ENCODE assay signal across 8 mouse cellular contexts in genomic region chr2:3284473-3285180, GRCm38 (mm10). TPM values are rescaled to one million over a fixed set of nuclear protein-coding genes. Genes with fewer than 3 reads are reported as not detected.
A peak's percentile ranks its signal among the peaks of the same experiment; 100 is the strongest.
DNase-seq lines count a peak whose midpoint lies in the region; ATAC-seq and TF ChIP-seq lines count a peak whose summit lies in the region.

No protein-coding gene starts in this region.

- DNase-seq in adrenal gland, adult 8-10 months: peak; percentile 64
- peak; percentile 32 to 66 for DNase-seq in kidney, postnatal 25 days
- DNase-seq in lung, embryonic 14.5 days: peak; percentile 65
- peak; percentile 73 for DNase-seq in testis, postnatal 14 days (ENCODE audit: low spot score)

- under 1% methylated on average over 60 of the region's 60 CpGs for WGBS in embryonic facial prominence, embryonic 13.5 days
- WGBS in heart, embryonic 14.5 days: under 1% methylated on average over 54 of the region's 60 CpGs
- under 1% methylated on average over 54 of the region's 60 CpGs for WGBS in lung, embryonic 14.5 days
- WGBS in neural tube, embryonic 15.5 days: under 1% methylated on average over 53 of the region's 60 CpGs

- H3K4me1 ChIP-seq in embryonic facial prominence, embryonic 13.5 days: peaks cover 12% of the 10 kb centered on the region
- peaks cover 6 to 20% of the 10 kb centered on the region in 2 experiments for H3K4me1 ChIP-seq in heart, embryonic 14.5 days (ENCODE audit: control insufficient read depth in 2 of 2, insufficient read depth in 2 of 2, low read length in 2 of 2)
- peaks cover 7% of the 10 kb centered on the region for H3K4me1 ChIP-seq in lung, embryonic 14.5 days (ENCODE audit: insufficient read depth)
- peaks cover 23% of the 10 kb centered on the region for H3K4me1 ChIP-seq in neural tube, embryonic 15.5 days

- peak overlapping the region; percentile 90 for H3K27ac ChIP-seq in embryonic facial prominence, embryonic 13.5 days
- peak overlapping the region; percentile 73 to 91 for H3K27ac ChIP-seq in heart, embryonic 14.5 days (replicated peaks in 1 of 2; ENCODE audit: control insufficient read depth in 1 of 2, insufficient read depth in 1 of 2, low read depth in 2 of 2, low read length in 2 of 2)
- peak overlapping the region; percentile 89 for H3K27ac ChIP-seq in lung, embryonic 14.5 days (ENCODE audit: low read depth)
- peak overlapping the region; percentile 93 for H3K27ac ChIP-seq in neural tube, embryonic 15.5 days (replicated peaks)

- peak; percentile 12; the same call in 1 of the 2 replicates for TF ChIP-seq CTCF in lung, embryonic 14.5 days (IDR thresholded peaks at IDR 0.05; ENCODE audit: low read depth)

- no peaks in the 10 kb centered on the region for H3K9me3 ChIP-seq in embryonic facial prominence, embryonic 13.5 days
- H3K9me3 ChIP-seq in heart, embryonic 14.5 days (ENCODE audit: control insufficient read depth, low read length): no peaks in the 10 kb centered on the region
- no peaks in the 10 kb centered on the region for H3K9me3 ChIP-seq in lung, embryonic 14.5 days (ENCODE audit: low read depth, low read length)
- H3K9me3 ChIP-seq in neural tube, embryonic 15.5 days (replicated peaks): no peaks in the 10 kb centered on the region

- peak; percentile 24 for ATAC-seq in CD4-positive, CD25-positive, alpha-beta regulatory T cell, adult 4 months
- ATAC-seq in embryonic facial prominence, embryonic 13.5 days (ENCODE audit: insufficient number of reproducible peaks, insufficient read depth, low FRiP score, low TSS enrichment, low read depth): no peak; the same call in 1 of the 2 replicates
- peak; percentile 19; the same call in 1 of the 2 replicates for ATAC-seq in heart, embryonic 14.5 days (ENCODE audit: insufficient number of reproducible peaks, insufficient read depth, low FRiP score, low read depth)
- peak; percentile 3; the same call in 1 of the 2 replicates for ATAC-seq in lung, embryonic 14.5 days (ENCODE audit: insufficient read depth)
- ATAC-seq in neural tube, embryonic 15.5 days (ENCODE audit: low FRiP score): peak; percentile 21

- peak overlapping the region; percentile 81 for H3K4me2 ChIP-seq in embryonic facial prominence, embryonic 13.5 days
- H3K4me2 ChIP-seq in heart, embryonic 14.5 days (ENCODE audit: low read length): peak overlapping the region; percentile 78
- peak overlapping the region; percentile 76 for H3K4me2 ChIP-seq in lung, embryonic 14.5 days
- peak overlapping the region; percentile 71 for H3K4me2 ChIP-seq in neural tube, embryonic 15.5 days

- H3K36me3 ChIP-seq in embryonic facial prominence, embryonic 13.5 days: no peaks in the 10 kb centered on the region
- H3K36me3 ChIP-seq in heart, embryonic 14.5 days (ENCODE audit: control insufficient read depth, insufficient read depth, low read length): no peaks in the 10 kb centered on the region
- no peaks in the 10 kb centered on the region for H3K36me3 ChIP-seq in lung, embryonic 14.5 days (ENCODE audit: insufficient read depth)
- H3K36me3 ChIP-seq in neural tube, embryonic 15.5 days: no peaks in the 10 kb centered on the region

- H3K27me3 ChIP-seq in embryonic facial prominence, embryonic 13.5 days: no peaks in the 10 kb centered on the region
- no peaks in the 10 kb centered on the region for H3K27me3 ChIP-seq in heart, embryonic 14.5 days (ENCODE audit: control insufficient read depth, insufficient read depth, low read length)
- H3K27me3 ChIP-seq in lung, embryonic 14.5 days (ENCODE audit: insufficient read depth, low read length): no peaks in the 10 kb centered on the region
- H3K27me3 ChIP-seq in neural tube, embryonic 15.5 days (replicated peaks): no peaks in the 10 kb centered on the region

- H3K9ac ChIP-seq in embryonic facial prominence, embryonic 13.5 days: peak overlapping the region; percentile 81
- H3K9ac ChIP-seq in heart, embryonic 14.5 days (ENCODE audit: low read length): peak overlapping the region; percentile 93
- H3K9ac ChIP-seq in lung, embryonic 14.5 days: peak overlapping the region; percentile 77
- peak overlapping the region; percentile 69 for H3K9ac ChIP-seq in neural tube, embryonic 15.5 days (replicated peaks)

- H3K4me3 ChIP-seq in embryonic facial prominence, embryonic 13.5 days: peak overlapping the region; percentile 82
- H3K4me3 ChIP-seq in heart, embryonic 14.5 days (ENCODE audit: control insufficient read depth in 1 of 2, insufficient read depth in 1 of 2, low read depth in 1 of 2, low read length in 2 of 2): peak overlapping the region; percentile 64 to 98
- peak overlapping the region; percentile 83 for H3K4me3 ChIP-seq in lung, embryonic 14.5 days (ENCODE audit: low read depth, low read length)
- peak overlapping the region; percentile 93 for H3K4me3 ChIP-seq in neural tube, embryonic 15.5 days (replicated peaks)

RNA-seq across cellular contexts. Expression of gene Nmt2, which starts 0.6 kb away (rescaled TPM):
- 10 to 100 TPM; 57.0 to 61.4 TPM for polyA plus RNA-seq in CD4-positive, CD25-positive, alpha-beta regulatory T cell, adult 4 months (2017; shearing (Covaris generic))
- total RNA-seq in adrenal gland, adult 8-10 months (2022): 10 to 100 TPM; 45.2 to 72.2 (median 59.7) TPM
- polyA plus RNA-seq in embryonic facial prominence, embryonic 13.5 days (2015; fragmentation: Nextera tagmentation; extraction: Ambion mirVana): 47.2 and 48.0 TPM in 2 replicates
- 30.2 and 34.9 TPM in 2 replicates for polyA plus RNA-seq in heart, embryonic 14.5 days (2014; fragmentation: Nextera tagmentation; extraction: Ambion mirVana)
- polyA plus RNA-seq in lung, embryonic 14.5 days (2014; fragmentation: Nextera tagmentation; extraction: Ambion mirVana): 41.3 and 41.6 TPM in 2 replicates
- polyA plus RNA-seq in neural tube, embryonic 15.5 days (2015; fragmentation: Nextera tagmentation; extraction: Ambion mirVana): 88.6 and 106 TPM in 2 replicates

RNA-seq across cellular contexts. Expression of gene Rpp38, which starts 47.8 kb away (rescaled TPM):
- polyA plus RNA-seq in CD4-positive, CD25-positive, alpha-beta regulatory T cell, adult 4 months (2017; shearing (Covaris generic)): 10 to 100 TPM; 20.8 to 21.6 TPM
- 10 to 100 TPM; 10.6 to 13.3 (median 11.8) TPM for total RNA-seq in adrenal gland, adult 8-10 months (2022)
- polyA plus RNA-seq in embryonic facial prominence, embryonic 13.5 days (2015; fragmentation: Nextera tagmentation; extraction: Ambion mirVana): 17.0 and 20.3 TPM in 2 replicates
- 12.5 and 12.8 TPM in 2 replicates for polyA plus RNA-seq in heart, embryonic 14.5 days (2014; fragmentation: Nextera tagmentation; extraction: Ambion mirVana)
- polyA plus RNA-seq in lung, embryonic 14.5 days (2014; fragmentation: Nextera tagmentation; extraction: Ambion mirVana): 26.3 and 26.8 TPM in 2 replicates
- 11.6 and 14.1 TPM in 2 replicates for polyA plus RNA-seq in neural tube, embryonic 15.5 days (2015; fragmentation: Nextera tagmentation; extraction: Ambion mirVana)

RNA-seq across cellular contexts. Expression of gene Acbd7, which starts 51.3 kb away (rescaled TPM):
- polyA plus RNA-seq in CD4-positive, CD25-positive, alpha-beta regulatory T cell, adult 4 months (2017; shearing (Covaris generic)): under 1 TPM in 1 of 2 experiments, not detected in 1; 0.65 TPM
- not detected for total RNA-seq in adrenal gland, adult 8-10 months (2022)
- 1.3 and 1.7 TPM in 2 replicates for polyA plus RNA-seq in embryonic facial prominence, embryonic 13.5 days (2015; fragmentation: Nextera tagmentation; extraction: Ambion mirVana)
- polyA plus RNA-seq in heart, embryonic 14.5 days (2014; fragmentation: Nextera tagmentation; extraction: Ambion mirVana): 0.70 and 0.85 TPM in 2 replicates
- polyA plus RNA-seq in lung, embryonic 14.5 days (2014; fragmentation: Nextera tagmentation; extraction: Ambion mirVana): 0.51 and 0.92 TPM in 2 replicates
- 4.3 and 5.2 TPM in 2 replicates for polyA plus RNA-seq in neural tube, embryonic 15.5 days (2015; fragmentation: Nextera tagmentation; extraction: Ambion mirVana)
